Mouse (Mus musculus) liver, embryonic 16.5 days (tissue): ENCODE data around the gene Gfod1. TPM values are rescaled to one million over a fixed set of nuclear protein-coding genes. Genes with fewer than 3 reads are reported as not detected.

ENCODE experiments used
- ATAC-seq: fragments of 200-750 bp; cut with Nextera tagmentation; 2 replicates; pipeline ENCODE4 v1.8.0; 2017; ENCODE audit warnings: low read depth, mild to moderate bottlenecking, moderate number of reproducible peaks, moderate library complexity
- H3K27ac ChIP-seq: fragments of 300-500 bp; sonication (generic); 2 replicates; pipeline ENCODE4 v1.5.1; 2014; ENCODE audit warnings: mild to moderate bottlenecking, low read length
- H3K27me3 ChIP-seq: fragments of 300-500 bp; sonication (generic); 2 replicates; pipeline ENCODE4 v1.6.1; 2014; ENCODE audit warnings: low read depth, low read length, mixed read lengths; ENCODE audit not compliant: control insufficient read depth, insufficient read depth
- H3K36me3 ChIP-seq: fragments of 300-500 bp; sonication (generic); 2 replicates; pipeline ENCODE4 v1.6.1; 2014; ENCODE audit warnings: mild to moderate bottlenecking; ENCODE audit not compliant: control insufficient read depth, insufficient read depth
- H3K4me1 ChIP-seq: fragments of 300-500 bp; sonication (generic); 2 replicates; pipeline ENCODE4 v1.6.1; 2014; ENCODE audit warnings: low read depth, low read length, mixed read lengths; ENCODE audit not compliant: control insufficient read depth
- H3K4me2 ChIP-seq: fragments of 300-500 bp; sonication (generic); 2 replicates; pipeline ENCODE4 v1.6.1; 2014; ENCODE audit warnings: low read depth, low read length, mixed read lengths
- H3K4me3 ChIP-seq: fragments of 300-500 bp; sonication (generic); 2 replicates; pipeline ENCODE4 v1.5.1; 2014; ENCODE audit warnings: low read depth, mild to moderate bottlenecking, low read length
- H3K9ac ChIP-seq: fragments of 300-500 bp; sonication (generic); 2 replicates; pipeline ENCODE4 v1.6.1; 2014; ENCODE audit warnings: low read depth, low read length
- H3K9me3 ChIP-seq: fragments of 300-500 bp; sonication (generic); replicated peaks from 2 replicates; pipeline ENCODE4 v1.6.1; 2016; ENCODE audit warnings: low read length; ENCODE audit not compliant: control insufficient read depth
- WGBS: fragments of 180-500 bp; shearing (Covaris S2); extraction: QIAGEN DNeasy Blood & Tissue Kit; methylation state at CpG from one replicate; pipeline ENCODE4 v1.1.7; 2014; ENCODE audit not compliant: insufficient replicate concordance; 5-methylcytosine and 5-hydroxymethylcytosine counted together
- polyA plus RNA-seq: library from polyadenylated mRNA; unstranded; fragments of >200 nt; fragmentation: Nextera tagmentation; extraction: Ambion mirVana; gene quantifications from 2 replicates; pipeline ENCODE4 v1.2.1, GENCODE M21; 2015

Gene Gfod1
- polyA plus RNA-seq, 1 experiment from 2014 or later = 0.59 TPM

GRCm38 (mm10) chr13:43172036-43172713 lies 131.8 kb downstream of the Gfod1 start:
- WGBS = 33% methylated on average over 14 of the region's 14 CpGs
- no peaks in the 10 kb centered on the region for H3K27me3 ChIP-seq
- no peaks in the 10 kb centered on the region for H3K36me3 ChIP-seq
- H3K4me3 ChIP-seq = peak overlapping the region; percentile 78
- ATAC-seq = no peak
- H3K9me3 ChIP-seq = no peaks in the 10 kb centered on the region
- peak overlapping the region; percentile 17; the same call in 1 of the 2 replicates for H3K9ac ChIP-seq
- H3K27ac ChIP-seq = no peak overlapping the region
- peak overlapping the region; percentile 86 for H3K4me2 ChIP-seq
- H3K4me1 ChIP-seq = peaks cover 11% of the 10 kb centered on the region

GRCm38 (mm10) chr13:43171020-43171710 lies 132.8 kb downstream of the Gfod1 start, which contains the start of gene Tbc1d7:
TSS of gene Tbc1d7 (minus strand) at chr13:43171501.
- peak; percentile 98 for ATAC-seq

GRCm38 (mm10) chr13:43167721-43168120 lies 136.3 kb downstream of the Gfod1 start:
- Histone ChIP-seq H3K4me1 (peaks cover 9% of the 10 kb centered on the region), H3K4me2 (no peak overlapping the region), H3K9ac (no peak overlapping the region), H3K9me3 (no peaks in the 10 kb centered on the region), H3K36me3 (no peaks in the 10 kb centered on the region), H3K27me3 (no peaks in the 10 kb centered on the region), H3K27ac (no peak overlapping the region), H3K4me3 (no peak overlapping the region)
- no peak for ATAC-seq
- WGBS = 68% methylated on average over 9 of the region's 9 CpGs

More at GRCm38 (mm10) chr13:43171020-43171710, 132.8 kb downstream of the Gfod1 start, which contains the start of gene Tbc1d7:
- Histone ChIP-seq H3K4me3 (peak within 1 kb of the TSS; percentile 78), H3K9me3 (no peaks in the 10 kb centered on the region), H3K27ac (peak within 1 kb of the TSS; percentile 43; the same call in 1 of the 2 replicates), H3K4me1 (peaks cover 11% of the 10 kb centered on the region), H3K27me3 (no peaks in the 10 kb centered on the region), H3K4me2 (peak within 1 kb of the TSS; percentile 86), H3K36me3 (no peaks in the 10 kb centered on the region), H3K9ac (peak within 1 kb of the TSS; percentile 79)
- under 1% methylated on average over 48 of the region's 48 CpGs for WGBS

GRCm38 (mm10) chr13:43159429-43159828 lies 144.5 kb downstream of the Gfod1 start:
- Histone ChIP-seq H3K27ac (no peak overlapping the region), H3K4me1 (no peaks in the 10 kb centered on the region), H3K4me2 (no peak overlapping the region), H3K9me3 (no peaks in the 10 kb centered on the region), H3K9ac (no peak overlapping the region), H3K27me3 (no peaks in the 10 kb centered on the region), H3K4me3 (no peak overlapping the region), H3K36me3 (no peaks in the 10 kb centered on the region)
- 69% methylated on average over 3 of the region's 3 CpGs for WGBS
- ATAC-seq = no peak

- Histone ChIP-seq H3K4me2 (no peak overlapping the region), H3K27ac (no peak overlapping the region), H3K9me3 (no peaks in the 10 kb centered on the region), H3K4me1 (no peaks in the 10 kb centered on the region), H3K36me3 (no peaks in the 10 kb centered on the region), H3K4me3 (no peak overlapping the region), H3K27me3 (no peaks in the 10 kb centered on the region), H3K9ac (no peak overlapping the region)
- WGBS = 78% methylated on average over 5 of the region's 5 CpGs
- no peak for ATAC-seq
These were observed 145.7 kb downstream of the Gfod1 start for GRCm38 (mm10) chr13:43158281-43158680.

GRCm38 (mm10) chr13:43157370-43157769 lies 146.6 kb downstream of the Gfod1 start:
- Histone ChIP-seq H3K27me3 (no peaks in the 10 kb centered on the region), H3K4me2 (no peak overlapping the region), H3K27ac (no peak overlapping the region), H3K9me3 (no peaks in the 10 kb centered on the region), H3K9ac (no peak overlapping the region), H3K4me3 (no peak overlapping the region), H3K4me1 (no peaks in the 10 kb centered on the region), H3K36me3 (no peaks in the 10 kb centered on the region)
- ATAC-seq = no peak
- 62% methylated on average over 5 of the region's 5 CpGs for WGBS

GRCm38 (mm10) chr13:43152005-43152520 lies 151.9 kb downstream of the Gfod1 start:
- 79% methylated on average over 14 of the region's 14 CpGs for WGBS
- no peak for ATAC-seq
- Histone ChIP-seq H3K36me3 (no peaks in the 10 kb centered on the region), H3K27me3 (no peaks in the 10 kb centered on the region), H3K9ac (no peak overlapping the region), H3K4me2 (no peak overlapping the region), H3K27ac (no peak overlapping the region), H3K9me3 (no peaks in the 10 kb centered on the region), H3K4me1 (no peaks in the 10 kb centered on the region), H3K4me3 (no peak overlapping the region)

- no peak for ATAC-seq
- Histone ChIP-seq H3K4me3 (no peak overlapping the region), H3K9me3 (no peaks in the 10 kb centered on the region), H3K27me3 (no peaks in the 10 kb centered on the region), H3K4me1 (no peaks in the 10 kb centered on the region), H3K4me2 (no peak overlapping the region), H3K27ac (no peak overlapping the region), H3K9ac (no peak overlapping the region), H3K36me3 (no peaks in the 10 kb centered on the region)
- 72% methylated on average over 3 of the region's 3 CpGs for WGBS
These were observed 154.3 kb downstream of the Gfod1 start for GRCm38 (mm10) chr13:43149661-43150060.

GRCm38 (mm10) chr13:43148692-43149091 lies 155.3 kb downstream of the Gfod1 start:
- Histone ChIP-seq H3K27ac (no peak overlapping the region), H3K4me3 (no peak overlapping the region), H3K4me2 (no peak overlapping the region), H3K9me3 (no peaks in the 10 kb centered on the region), H3K27me3 (no peaks in the 10 kb centered on the region), H3K4me1 (no peaks in the 10 kb centered on the region), H3K9ac (no peak overlapping the region), H3K36me3 (no peaks in the 10 kb centered on the region)
- WGBS = 48% methylated on average over 4 of the region's 4 CpGs
- no peak for ATAC-seq
